Mouse (Mus musculus): ENCODE measurements around the gene Brwd3. TPM values are rescaled to one million over a fixed set of nuclear protein-coding genes. Genes with fewer than 3 reads are reported as not detected.

Brwd3 gene
- 3.5 and 3.6 TPM in 2 replicates for polyA plus RNA-seq (2012; rRNA removed)

DNA sequence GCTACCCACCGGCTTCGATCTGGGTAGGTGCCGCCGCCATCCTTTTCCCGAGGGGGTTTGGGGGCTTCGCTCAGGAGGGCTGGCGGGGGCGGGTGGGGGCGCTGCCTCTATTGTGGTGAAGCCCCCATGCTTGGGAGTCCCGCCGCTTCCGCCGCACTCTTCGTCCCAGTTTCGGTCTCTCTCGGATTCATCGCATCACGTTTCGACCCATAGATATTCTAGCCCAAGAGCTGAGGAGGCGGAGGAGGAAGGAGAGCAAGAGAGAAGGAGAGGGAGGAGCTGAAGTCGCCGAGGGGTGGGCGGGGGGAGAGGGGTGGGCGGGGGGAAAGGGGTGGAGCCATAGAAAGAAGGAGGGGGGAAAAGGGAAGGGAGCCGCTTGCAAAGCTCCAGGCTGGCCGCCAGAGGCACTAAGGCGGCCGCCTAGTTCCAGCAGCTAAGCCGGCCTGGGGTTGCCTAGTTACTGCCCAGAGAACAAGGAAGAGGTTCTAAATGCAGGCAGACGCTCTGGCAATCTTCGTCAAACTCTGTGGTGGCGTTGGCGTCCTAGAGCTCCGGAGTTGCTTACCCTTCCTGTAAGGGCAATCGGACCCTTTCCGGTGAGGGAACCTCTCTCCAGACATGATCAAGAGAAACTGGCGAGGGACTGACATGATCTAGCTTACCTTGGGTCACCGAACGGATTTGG is at the start of gene Brwd3:
Gene Brwd3, minus strand, starts transcription at position 283 of the 685 bp plus-strand sequence.
- DNase-seq, result peak; percentile 80 to 89
- Histone ChIP-seq H3K4me3 (replicated peaks; ENCODE audit: insufficient read depth, low read depth, low read length) (peak within 1 kb of the TSS; percentile 92), H3K27ac (ENCODE audit: insufficient read depth, low read length) (peak within 1 kb of the TSS; percentile 79), H3K27me3 (ENCODE audit: control insufficient read depth, insufficient read depth, low read length) (no peaks in the 10 kb centered on the region), H3K4me1 (ENCODE audit: control insufficient read depth, insufficient read depth, low read length) (no peaks in the 10 kb centered on the region)
- peak; percentile 38; the same call in 1 of the 2 replicates for TF ChIP-seq CTCF (IDR thresholded peaks at IDR 0.05; ENCODE audit: borderline replicate concordance, insufficient read depth, low read depth, low read length)
- TF ChIP-seq POLR2A (IDR thresholded peaks at IDR 0.05; ENCODE audit: borderline replicate concordance, insufficient read depth, low read length), result no peak
- WGBS, result 7% methylated on average over 37 of the region's 39 CpGs

DNA sequence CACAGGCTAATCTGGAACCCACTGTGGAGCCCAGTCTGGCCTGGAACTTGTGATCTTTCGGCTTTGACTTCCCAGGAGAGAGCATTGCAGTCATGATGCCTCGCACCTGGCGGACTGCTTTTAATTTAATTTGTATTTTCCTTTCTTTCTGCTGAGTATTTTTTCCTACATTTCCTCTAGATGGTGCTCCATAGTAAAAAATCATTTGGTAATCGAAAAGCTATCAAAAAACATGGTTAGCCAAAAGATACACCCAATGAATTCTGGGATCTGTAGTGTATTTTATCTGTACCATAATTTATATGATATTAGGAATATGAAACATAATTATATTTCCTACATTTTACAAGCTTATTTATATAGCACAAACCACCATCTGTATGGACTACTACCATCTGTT is 28.5 kb upstream of the Brwd3 start:
- H3K4me1 ChIP-seq (ENCODE audit: control insufficient read depth, insufficient read depth, low read length), result no peaks in the 10 kb centered on the region
- no peak overlapping the region for H3K27ac ChIP-seq (ENCODE audit: insufficient read depth, low read length)
- DNase-seq, result no peak
- no peaks in the 10 kb centered on the region for H3K27me3 ChIP-seq (ENCODE audit: control insufficient read depth, insufficient read depth, low read length)
- TF ChIP-seq CTCF (IDR thresholded peaks at IDR 0.05; ENCODE audit: borderline replicate concordance, insufficient read depth, low read depth, low read length) (no peak), POLR2A (IDR thresholded peaks at IDR 0.05; ENCODE audit: borderline replicate concordance, insufficient read depth, low read length) (no peak)
- no peak overlapping the region for H3K4me3 ChIP-seq (replicated peaks; ENCODE audit: insufficient read depth, low read depth, low read length)
- 48% methylated on average over 4 of the region's 4 CpGs for WGBS

DNA sequence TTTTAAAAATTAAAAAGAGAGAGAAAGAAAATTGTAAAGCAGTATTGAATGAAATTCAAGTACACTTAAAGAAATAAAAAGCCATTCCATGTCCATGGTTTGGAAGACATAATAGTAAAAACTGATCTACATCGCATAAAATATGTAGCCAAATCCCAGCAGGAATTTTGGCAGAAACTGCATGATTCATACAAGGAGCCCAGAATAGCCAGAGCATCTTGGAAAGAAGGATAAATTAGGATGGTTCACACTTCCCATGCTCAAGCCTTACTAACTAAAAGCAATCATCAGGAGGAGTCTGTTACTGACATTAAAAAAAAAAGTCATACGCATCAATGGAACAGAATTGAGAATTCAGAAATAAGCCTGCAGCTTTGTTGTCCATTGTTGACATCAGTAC is 8.5 kb upstream of the Brwd3 start:
- peak in 1 of 2 experiments; percentile 66 for DNase-seq
- WGBS, result 19% methylated on average over 2 of the region's 2 CpGs

DNA sequence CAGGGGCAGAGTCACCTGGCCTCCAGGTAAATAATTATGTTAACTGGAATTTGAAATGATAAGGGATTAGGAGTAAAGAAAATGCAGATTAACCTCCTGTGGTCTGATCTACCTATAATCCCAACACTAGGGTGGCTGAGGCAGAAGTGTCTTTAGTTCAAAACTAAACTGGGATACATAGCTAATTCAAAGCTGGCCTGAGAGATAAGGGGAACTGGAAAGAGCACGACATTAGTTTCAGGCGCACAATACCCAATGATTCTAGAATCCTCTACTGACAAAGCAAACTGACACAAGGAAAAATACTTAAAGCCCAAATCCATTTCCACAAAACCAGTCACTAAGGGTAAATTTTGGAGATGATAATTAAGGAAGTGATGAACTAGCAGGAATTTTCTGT is 2.2 kb upstream of the Brwd3 start:
- 93% methylated on average over 2 of the region's 2 CpGs for WGBS
- no peak for DNase-seq
- no peak for TF ChIP-seq POLR2A (IDR thresholded peaks at IDR 0.05; ENCODE audit: borderline replicate concordance, insufficient read depth, low read length)
- no peak for TF ChIP-seq CTCF (IDR thresholded peaks at IDR 0.05; ENCODE audit: borderline replicate concordance, insufficient read depth, low read depth, low read length)
- H3K4me1 ChIP-seq (ENCODE audit: control insufficient read depth, insufficient read depth, low read length), result no peaks in the 10 kb centered on the region
- H3K27ac ChIP-seq (ENCODE audit: insufficient read depth, low read length), result no peak overlapping the region
- no peaks in the 10 kb centered on the region for H3K27me3 ChIP-seq (ENCODE audit: control insufficient read depth, insufficient read depth, low read length)
- no peak overlapping the region for H3K4me3 ChIP-seq (replicated peaks; ENCODE audit: insufficient read depth, low read depth, low read length)

More for the DNA sequence above, 8.5 kb upstream of the Brwd3 start:
- H3K27me3 ChIP-seq (ENCODE audit: control insufficient read depth, insufficient read depth, low read length), result no peaks in the 10 kb centered on the region
- H3K27ac ChIP-seq (ENCODE audit: insufficient read depth, low read length), result no peak overlapping the region
- H3K4me1 ChIP-seq (ENCODE audit: control insufficient read depth, insufficient read depth, low read length), result no peaks in the 10 kb centered on the region
- TF ChIP-seq CTCF (IDR thresholded peaks at IDR 0.05; ENCODE audit: borderline replicate concordance, insufficient read depth, low read depth, low read length) (no peak), POLR2A (IDR thresholded peaks at IDR 0.05; ENCODE audit: borderline replicate concordance, insufficient read depth, low read length) (no peak)
- H3K4me3 ChIP-seq (replicated peaks; ENCODE audit: insufficient read depth, low read depth, low read length), result no peak overlapping the region

DNA sequence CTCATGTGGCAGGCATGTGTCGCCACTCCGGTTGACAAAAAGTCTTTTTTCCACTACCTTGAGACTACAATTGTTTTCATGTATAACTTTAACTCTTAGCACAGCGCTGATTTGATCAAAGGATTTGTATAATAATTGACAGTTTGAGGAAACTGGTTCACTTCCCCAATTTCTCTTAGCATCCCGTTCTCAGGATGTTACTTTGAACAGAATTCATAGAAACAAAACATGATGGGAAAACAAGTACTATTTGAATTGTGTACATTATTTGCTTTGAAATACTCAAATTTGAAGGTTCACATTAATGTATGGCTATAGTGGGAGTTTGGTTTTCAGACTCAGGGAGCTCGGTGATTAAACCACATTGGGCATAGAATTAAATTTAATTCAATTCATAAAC is 1.1 kb upstream of the Brwd3 start:
- 55% methylated on average over 5 of the region's 5 CpGs for WGBS

DNA sequence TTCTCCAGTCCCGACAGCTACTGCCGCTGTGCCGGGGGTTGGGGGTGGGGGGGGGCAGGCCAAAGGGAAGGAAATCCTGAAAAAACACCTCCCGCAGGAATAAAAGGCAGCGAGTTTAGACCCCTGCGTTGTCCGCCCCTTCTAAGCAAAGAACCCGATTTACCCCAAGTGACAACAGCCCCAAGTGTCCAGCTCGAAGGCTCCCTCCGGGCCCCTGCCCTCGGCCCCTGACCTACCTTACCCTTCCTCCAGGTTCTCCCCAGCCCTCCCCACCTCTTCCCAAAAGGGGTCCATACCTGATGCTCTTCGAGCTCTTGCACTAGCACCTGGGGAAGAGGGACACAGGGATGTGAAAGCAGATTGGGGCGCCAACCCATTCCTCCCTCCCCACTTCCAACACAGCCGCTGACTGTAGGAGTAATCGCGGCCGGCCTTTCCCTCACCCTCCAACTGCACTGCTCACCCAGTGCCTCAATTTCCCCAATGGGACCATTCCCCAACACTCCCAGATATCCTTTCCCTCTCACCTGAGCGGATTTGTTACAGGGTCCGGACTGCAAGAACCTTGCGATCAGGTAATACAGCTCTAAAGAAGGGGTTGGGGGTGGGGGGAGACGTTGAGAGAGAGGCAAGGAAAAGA is 671 bp downstream of the Brwd3 start:
- H3K4me3 ChIP-seq (replicated peaks; ENCODE audit: insufficient read depth, low read depth, low read length), result peak overlapping the region; percentile 72
- H3K27me3 ChIP-seq (ENCODE audit: control insufficient read depth, insufficient read depth, low read length), result no peaks in the 10 kb centered on the region
- peak overlapping the region; percentile 79 for H3K27ac ChIP-seq (ENCODE audit: insufficient read depth, low read length)
- TF ChIP-seq POLR2A (IDR thresholded peaks at IDR 0.05; ENCODE audit: borderline replicate concordance, insufficient read depth, low read length) (no peak), CTCF (IDR thresholded peaks at IDR 0.05; ENCODE audit: borderline replicate concordance, insufficient read depth, low read depth, low read length) (no peak)
- H3K4me1 ChIP-seq (ENCODE audit: control insufficient read depth, insufficient read depth, low read length), result no peaks in the 10 kb centered on the region
- WGBS, result 8% methylated on average over 17 of the region's 21 CpGs
- DNase-seq, result peak; percentile 29 to 52

More for the DNA sequence above, 1.1 kb upstream of the Brwd3 start:
- TF ChIP-seq CTCF (IDR thresholded peaks at IDR 0.05; ENCODE audit: borderline replicate concordance, insufficient read depth, low read depth, low read length), result no peak
- no peak for TF ChIP-seq POLR2A (IDR thresholded peaks at IDR 0.05; ENCODE audit: borderline replicate concordance, insufficient read depth, low read length)
- Histone ChIP-seq H3K4me3 (replicated peaks; ENCODE audit: insufficient read depth, low read depth, low read length) (no peak overlapping the region), H3K27ac (ENCODE audit: insufficient read depth, low read length) (no peak overlapping the region), H3K27me3 (ENCODE audit: control insufficient read depth, insufficient read depth, low read length) (no peaks in the 10 kb centered on the region), H3K4me1 (ENCODE audit: control insufficient read depth, insufficient read depth, low read length) (no peaks in the 10 kb centered on the region)
- DNase-seq, result no peak

DNA sequence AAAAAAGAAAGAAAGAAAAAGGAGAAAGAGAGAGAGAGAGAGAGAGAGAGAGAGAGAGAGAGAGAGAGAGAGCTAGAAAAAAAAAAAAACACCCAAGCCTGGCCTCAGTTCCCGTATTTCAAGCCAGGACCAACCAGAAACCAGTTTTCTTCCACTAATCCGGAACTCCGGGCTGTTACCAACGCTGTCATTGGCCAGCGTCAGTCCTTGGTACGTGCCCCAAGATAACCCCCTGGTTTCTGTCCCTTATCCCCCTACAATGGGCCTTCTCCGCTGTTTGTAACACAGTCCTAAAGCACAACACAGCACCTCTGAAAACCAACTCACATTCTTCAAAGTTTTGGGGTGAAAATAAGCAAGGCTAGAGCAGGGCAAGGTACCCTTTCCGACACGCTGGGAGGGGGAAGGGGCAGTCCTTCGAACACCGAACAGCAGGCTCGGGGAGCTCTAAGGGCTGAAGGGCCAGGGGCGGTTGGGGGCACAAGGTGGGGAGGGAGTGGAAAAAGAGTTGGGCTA is 1.4 kb downstream of the Brwd3 start:
- no peak for TF ChIP-seq POLR2A (IDR thresholded peaks at IDR 0.05; ENCODE audit: borderline replicate concordance, insufficient read depth, low read length)
- TF ChIP-seq CTCF (IDR thresholded peaks at IDR 0.05; ENCODE audit: borderline replicate concordance, insufficient read depth, low read depth, low read length), result no peak
- H3K4me1 ChIP-seq (ENCODE audit: control insufficient read depth, insufficient read depth, low read length), result no peaks in the 10 kb centered on the region
- H3K27ac ChIP-seq (ENCODE audit: insufficient read depth, low read length), result peak overlapping the region; percentile 91
- 9% methylated on average over 13 of the region's 13 CpGs for WGBS
- DNase-seq, result peak; percentile 86 to 88
- peak overlapping the region; percentile 72 for H3K4me3 ChIP-seq (replicated peaks; ENCODE audit: insufficient read depth, low read depth, low read length)
- no peaks in the 10 kb centered on the region for H3K27me3 ChIP-seq (ENCODE audit: control insufficient read depth, insufficient read depth, low read length)

DNA sequence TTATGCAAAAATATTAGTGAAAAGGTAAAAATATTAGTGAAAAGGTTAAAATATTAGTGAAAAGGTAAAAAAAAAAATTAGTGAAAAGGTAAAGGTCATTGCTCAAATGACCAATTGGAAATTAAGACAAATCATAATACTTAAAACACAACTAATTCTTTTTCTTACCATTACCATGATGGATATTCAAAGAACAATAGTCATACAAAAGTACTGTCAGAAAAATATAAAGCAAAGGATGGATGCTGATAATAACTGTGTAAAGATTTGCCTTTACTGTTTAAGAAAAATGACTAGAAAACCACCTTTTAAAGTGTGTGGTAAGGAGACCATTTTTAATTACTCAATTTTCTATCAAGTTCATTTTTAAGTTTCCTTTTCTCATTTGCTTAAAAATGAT is 2.9 kb downstream of the Brwd3 start:
- no peaks in the 10 kb centered on the region for H3K27me3 ChIP-seq (ENCODE audit: control insufficient read depth, insufficient read depth, low read length)
- H3K27ac ChIP-seq (ENCODE audit: insufficient read depth, low read length), result no peak overlapping the region
- TF ChIP-seq POLR2A (IDR thresholded peaks at IDR 0.05; ENCODE audit: borderline replicate concordance, insufficient read depth, low read length), result no peak
- H3K4me1 ChIP-seq (ENCODE audit: control insufficient read depth, insufficient read depth, low read length), result no peaks in the 10 kb centered on the region
- H3K4me3 ChIP-seq (replicated peaks; ENCODE audit: insufficient read depth, low read depth, low read length), result no peak overlapping the region
- DNase-seq, result no peak

All from cerebellum, adult 2 months (tissue).